Mouse (Mus musculus) cerebellum, adult 9-11 months (tissue): ENCODE results near the gene Podxl.

Source experiments
- DNase-seq: peaks from one replicate; pipeline ENCODE4 v3.0.0; 2022

Gene Podxl

DNA sequence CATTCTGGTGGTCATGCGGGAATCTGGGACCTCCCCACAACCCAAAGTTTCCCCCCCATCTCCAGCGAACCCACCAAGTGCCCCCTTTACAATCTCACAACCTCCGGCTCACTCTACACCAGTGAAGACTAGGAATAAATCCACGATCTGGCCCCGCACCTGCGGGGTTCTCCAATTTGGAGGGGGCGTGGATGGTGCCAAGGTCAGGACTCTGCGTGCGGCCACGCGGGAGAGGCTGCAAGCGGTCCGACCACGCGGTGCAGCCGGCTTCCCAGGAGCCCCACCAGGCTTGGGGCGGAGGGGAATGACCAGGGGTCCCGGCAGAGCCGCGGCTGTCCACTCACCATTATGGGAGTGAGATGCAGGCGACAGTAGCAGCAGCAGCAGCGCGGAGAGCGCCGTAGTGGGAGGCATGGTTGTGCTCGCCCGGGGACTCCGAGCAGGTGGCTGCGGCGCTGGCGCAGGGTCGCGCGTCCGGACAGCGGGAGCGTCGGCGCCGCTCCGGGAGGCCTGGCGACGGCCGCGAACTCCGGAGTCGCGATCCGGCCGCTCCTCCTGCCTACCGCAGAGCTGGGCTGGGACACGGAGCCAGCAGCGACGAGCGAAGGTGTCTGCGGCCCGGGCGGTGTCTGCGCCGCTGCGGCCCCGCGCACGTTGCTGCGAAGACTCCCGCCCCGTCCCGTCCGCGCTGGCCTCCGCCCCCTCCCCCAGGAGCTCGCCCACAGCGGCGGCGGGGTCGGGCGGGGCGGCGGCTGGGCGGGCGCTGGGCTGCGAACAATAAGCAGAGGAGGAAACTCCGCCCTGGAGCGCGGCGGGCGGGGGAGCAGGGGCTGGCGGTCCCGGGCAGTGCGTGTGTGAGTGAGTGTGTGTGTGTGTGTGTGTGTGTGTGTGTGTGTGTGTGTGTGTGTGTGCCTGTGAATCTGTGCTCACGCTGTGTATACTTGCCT is at the start of gene Podxl:
Gene Podxl, minus strand, starts transcription at position 747 of the 947 bp plus-strand sequence.
- DNase-seq: peak; percentile 18

DNA sequence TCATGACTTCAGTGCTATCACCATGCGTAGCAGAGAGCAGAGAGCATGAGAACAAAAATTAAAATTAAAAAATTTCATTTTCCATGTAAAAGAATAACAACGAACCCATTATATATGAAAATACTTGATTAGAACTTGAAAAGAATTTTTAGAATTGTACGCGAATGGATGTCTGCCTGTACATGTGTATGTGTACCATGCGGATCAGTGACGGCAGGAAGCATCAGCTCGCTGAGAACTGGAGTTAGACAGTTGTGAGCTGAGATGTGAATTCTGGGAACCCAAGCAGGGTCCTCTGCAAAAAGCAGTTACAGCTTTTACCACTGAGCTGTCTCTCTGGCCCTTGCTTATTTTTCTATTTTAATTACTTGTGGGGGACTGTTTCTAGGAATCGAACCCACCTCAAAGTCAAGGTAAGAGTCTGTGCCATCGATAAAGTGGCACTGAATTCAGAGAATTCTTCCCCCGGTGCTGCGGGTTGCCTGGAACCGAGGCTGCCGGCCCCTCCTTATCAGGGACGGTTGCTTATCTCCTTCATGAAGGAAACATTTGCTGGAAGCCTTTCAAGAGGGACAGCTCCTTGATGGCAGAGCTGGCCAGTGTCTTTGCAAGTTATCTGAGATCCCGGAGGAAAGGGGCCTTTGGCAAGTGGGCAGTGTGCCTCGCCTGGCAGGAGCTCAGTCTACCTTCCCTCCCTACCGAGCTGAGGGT is 48.9 kb upstream of the Podxl start:
- DNase-seq: no peak

DNA sequence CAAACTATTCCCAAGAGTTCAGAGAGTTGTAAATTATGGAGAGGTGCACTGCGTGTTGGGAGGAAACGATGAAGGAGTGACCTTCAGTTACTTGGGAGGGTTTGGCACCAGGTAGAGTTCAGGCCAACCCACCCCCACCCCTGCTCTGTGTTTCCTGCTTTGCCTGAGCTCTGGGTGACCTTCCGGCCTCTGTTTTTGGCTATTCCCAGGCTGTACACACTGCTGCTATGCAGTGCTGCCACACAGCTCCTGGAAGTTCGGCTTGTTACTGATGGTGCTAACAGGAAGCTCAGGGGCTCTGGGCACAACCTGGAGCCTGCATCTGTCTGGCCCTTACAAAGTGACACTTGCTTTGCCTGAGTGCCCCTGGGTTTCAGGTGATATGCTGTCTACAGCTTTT is 42.6 kb upstream of the Podxl start:
- no peak for DNase-seq

DNA sequence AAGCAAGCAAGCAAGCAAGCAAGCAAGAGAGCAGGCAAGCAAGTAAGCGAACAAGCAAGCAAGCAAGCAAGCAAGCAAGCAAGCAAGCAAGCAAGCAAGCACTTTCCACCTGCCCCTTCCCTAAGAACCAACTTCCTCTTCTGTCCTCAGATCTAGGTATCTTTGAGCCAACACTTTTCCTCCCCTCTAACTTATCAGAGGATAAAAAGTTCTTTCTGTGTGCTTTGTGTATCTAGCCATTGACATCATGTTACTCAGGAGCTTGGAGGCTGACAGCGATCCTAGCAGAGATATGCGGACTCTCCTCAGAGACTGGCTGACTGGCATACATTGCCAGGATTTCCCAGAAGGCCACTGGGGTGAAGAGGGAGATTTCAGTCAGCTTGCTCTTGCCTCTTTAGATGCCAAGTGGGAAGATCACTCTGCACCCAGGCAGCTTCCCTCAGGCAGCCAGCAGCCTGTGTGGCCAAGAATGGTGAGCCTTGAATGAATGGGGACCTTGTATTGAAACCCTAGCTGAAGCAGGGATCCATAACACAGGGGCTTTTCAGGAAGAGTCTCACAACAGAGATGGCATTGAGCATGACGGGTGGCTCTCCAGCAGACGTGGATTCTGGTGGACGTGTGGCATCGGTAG is 41.0 kb upstream of the Podxl start:
- peak; percentile 13 for DNase-seq

DNA sequence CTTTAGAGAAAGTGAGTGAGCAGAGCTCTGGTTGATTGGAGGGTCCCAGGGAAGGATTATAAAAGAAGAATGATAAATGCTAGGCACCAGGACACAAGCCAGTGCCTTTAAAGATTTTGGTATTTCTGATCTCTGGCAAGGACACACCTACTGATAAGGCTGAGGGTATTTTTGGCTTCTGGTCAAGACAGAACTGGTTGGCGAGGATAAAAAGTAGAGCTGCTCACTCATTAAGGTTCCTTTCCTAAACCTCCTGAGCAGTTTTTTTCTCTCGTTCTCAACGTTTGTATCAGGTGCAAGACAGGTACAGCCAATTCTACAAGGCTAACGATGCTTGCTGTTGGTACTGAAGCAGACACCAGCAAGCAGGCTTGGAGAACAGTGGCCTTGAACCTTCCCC is 38.7 kb upstream of the Podxl start:
- DNase-seq: no peak

DNA sequence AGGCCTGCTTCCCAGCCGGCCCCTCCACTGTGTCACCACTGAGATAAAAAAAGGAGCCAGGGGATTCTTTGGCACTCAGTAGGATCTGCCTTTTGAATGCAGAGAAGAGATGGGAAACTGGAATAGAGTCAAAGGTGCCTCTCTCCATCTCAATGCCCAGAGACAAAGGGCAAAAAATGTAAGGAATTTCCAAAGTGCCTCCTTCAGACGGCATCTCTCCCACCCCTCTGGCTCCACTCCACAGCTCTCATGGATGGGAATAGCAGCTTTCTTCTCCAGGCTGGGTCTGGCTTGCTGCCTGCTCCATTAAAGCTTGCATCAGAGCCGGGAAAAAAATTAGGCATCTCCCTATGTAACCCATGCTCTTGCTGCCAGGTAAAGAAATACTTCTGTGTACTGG is 37.4 kb upstream of the Podxl start:
- no peak for DNase-seq

DNA sequence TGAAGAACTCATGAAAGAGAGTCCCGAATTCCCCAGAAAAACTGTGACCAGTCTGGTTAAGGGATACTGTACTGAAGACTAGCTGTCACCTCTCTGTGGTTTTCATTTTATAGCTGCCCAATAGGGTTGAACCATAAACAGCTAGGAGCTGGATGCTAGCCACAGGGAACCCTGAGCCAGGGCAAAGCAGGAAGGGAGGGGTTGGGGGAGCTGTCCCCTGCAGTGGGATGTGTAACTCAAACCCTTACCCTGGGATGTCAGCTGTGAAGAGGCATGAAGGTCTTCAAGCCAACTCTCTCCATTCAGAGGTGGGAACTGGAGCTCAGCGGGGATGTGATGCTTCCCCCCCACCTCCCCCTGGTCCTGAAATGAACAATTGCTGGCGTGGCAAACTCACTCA is 36.1 kb upstream of the Podxl start:
- DNase-seq: no peak

DNA sequence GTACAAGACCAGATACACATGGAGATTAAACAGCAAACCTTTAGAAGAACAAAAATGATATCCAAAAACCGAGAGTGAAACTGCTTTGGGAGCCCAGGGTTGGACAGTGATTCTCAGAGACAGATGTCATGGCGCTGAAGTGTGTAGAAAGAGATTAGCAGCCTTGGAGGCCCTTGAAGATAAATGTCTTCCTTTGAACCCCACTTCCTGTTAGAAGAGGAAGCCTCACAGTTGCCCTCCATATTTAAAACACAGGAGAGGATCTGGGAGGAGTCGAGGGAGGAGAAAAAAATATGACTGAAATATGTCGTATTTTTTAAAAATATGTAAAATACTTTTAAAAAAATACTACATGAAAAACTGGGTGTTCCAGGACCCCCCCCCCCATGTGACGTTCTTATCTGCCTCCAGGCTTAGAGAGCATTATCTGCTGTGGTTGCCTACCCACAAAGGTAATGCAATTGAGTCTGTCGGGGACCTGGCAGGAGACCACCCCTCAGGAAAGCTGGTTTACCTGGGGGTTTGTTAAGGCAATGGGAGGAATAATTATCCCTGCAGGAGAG is 34.6 kb upstream of the Podxl start:
- DNase-seq: no peak

DNA sequence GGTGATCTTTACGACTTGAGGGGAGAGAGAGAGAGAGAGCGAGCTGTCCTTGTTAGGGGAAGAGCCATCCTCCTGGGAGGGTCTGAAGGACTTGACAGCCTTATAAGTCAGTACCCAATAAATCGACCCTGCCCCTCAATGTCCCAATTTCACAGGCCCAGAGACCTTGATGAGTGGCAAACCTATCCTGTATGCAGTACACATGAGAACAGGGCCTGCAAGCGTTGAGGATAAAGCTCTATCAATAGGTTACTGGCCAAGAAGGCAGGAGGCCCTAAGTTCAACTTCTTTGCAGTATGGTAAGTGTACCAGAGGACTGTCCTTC is 33.3 kb upstream of the Podxl start:
- DNase-seq: no peak

DNA sequence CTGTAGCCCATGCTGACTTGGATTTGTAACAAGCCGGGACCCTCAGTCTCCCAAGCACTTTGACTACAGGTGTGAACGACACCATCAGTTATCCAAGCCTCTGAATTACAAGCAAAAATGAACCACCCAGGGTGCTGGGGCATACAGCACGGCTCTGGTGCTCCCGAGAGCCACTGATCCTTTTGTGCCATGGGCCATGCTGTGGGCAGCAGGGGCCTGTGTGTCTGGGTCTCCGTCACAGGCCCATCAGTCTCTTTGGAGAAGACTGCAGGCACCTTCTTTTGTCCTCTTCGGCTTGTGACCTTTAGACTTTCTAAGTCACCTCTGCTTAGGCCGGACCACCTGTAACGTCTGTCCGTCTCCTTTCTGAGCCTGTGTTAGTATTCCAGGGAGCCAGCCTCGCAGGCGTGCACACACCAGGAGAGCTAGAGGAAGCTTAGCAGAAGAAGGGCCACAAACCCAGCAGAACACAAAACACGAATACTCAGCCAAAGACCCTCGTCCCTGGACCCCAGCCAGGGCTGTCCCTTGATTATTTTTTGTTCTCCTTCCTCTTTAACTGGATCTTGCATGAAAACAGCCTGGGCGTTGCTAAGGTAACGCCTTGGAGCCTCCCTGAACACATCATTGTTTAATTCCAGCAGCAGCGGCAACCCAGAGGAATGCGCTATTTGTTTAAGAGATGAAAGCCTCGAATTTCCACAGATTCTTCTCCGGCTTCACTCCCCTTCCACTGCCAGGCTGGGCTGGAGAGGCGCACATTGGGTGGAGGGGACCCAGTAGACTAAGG is 32.8 kb upstream of the Podxl start:
- no peak for DNase-seq

DNA sequence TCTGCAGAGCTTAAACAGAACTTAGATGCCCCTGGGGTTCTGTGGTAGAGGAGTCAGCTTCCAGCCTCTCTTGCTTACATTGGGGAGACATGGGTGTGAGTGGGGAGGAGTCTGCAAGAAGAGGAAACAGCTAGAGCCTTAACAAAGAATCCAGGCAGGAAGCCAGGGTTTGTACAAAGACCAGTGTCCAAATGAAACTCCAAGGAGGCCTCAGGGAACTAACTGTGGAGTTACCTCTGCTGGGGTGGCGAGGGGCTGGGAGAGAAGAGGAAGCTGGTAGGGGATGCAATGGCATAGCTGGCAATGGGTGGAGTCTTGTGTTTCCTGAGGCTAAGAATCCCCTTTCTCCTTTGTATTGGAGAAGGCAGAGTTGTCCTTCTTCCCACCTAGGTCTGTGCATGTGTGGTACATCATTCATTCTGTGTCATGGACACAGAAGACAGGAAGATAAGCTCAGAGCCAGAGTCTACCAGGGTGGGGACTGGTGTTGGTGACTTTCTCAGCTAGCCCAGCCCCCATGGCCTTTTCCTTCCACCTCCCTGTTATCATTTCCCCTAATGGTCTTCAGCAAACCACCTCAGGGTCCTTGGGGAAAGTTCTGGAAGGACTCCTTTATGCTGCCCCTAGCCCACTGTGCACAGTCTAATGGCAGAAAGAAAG is 28.9 kb upstream of the Podxl start:
- DNase-seq: no peak

DNA sequence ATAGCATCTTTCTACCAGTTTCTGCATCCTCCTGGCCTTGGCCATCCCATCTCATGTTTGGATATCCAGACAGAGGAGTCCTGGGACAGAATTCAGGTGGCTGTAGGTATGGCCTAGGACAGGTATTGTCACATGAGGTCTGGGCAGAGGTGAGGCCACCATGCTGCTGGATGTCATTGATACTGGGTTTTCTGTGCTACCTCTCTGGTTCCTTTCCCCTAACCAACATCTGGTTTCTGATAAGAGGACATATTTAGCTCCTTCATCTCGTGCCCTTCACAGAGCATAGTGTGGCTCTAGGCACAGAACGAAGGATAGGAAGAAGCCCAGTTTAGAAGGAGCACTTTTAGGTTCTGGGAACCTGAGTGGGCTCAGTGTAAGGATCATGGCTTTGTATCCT is 28.3 kb upstream of the Podxl start:
- no peak for DNase-seq

DNA sequence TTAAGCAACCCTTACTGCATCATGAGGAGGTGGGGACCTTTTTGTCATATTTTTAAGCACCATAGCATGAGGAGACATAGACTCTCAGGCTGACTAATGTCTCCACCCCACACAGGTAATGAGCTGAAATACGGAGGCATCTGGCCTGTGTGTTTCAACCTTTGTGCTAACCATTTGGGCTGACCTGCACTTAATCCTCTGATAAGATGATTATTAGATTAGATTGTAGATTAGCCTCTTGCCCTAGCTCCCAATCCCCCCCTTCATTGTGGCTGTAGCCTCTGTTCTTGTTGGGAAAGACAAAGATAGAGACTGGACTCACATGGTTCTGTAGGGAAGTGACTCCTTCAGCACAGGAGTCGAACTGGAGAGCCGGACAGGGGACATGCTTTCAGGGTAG is 27.9 kb upstream of the Podxl start:
- DNase-seq: no peak

DNA sequence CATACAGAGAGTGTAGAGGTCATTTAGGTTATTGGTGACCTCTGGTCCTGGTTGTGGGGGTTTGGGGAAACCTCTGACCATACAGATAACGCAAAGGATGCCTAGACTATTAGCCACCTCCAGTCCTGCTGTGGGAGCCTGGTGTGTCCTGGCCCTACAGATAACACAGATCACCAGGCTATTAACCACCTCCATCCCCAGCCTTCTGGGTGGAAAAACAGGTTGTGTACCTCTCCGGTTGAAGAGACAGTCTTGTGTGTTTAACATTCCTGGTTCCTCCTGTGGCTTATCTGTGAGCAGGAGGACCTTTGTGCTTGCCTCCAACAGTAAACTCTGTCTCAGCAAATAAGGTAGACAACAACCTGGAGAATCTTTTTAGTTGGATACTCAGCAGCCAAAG is 27.0 kb upstream of the Podxl start:
- DNase-seq: no peak

DNA sequence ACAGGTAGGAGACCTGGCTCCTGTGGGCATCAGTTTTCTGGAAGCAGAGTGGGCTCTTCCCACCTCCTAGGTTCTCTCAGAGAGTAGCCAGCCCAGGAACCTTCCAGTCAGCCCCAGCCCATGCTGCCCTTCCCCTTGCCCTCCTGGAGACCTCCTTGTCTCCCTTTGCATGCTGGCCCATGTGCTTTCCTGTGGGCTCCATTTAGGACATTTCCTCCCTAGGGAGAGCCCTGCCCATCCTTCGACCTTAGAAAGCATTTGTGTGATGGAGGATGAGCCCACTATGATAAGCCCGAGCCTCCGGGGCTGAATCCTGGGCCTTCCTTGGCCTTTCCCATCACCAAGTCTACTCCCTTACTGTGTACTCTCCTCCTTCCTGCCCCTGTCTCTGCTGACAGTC is 25.5 kb upstream of the Podxl start:
- DNase-seq: no peak

DNA sequence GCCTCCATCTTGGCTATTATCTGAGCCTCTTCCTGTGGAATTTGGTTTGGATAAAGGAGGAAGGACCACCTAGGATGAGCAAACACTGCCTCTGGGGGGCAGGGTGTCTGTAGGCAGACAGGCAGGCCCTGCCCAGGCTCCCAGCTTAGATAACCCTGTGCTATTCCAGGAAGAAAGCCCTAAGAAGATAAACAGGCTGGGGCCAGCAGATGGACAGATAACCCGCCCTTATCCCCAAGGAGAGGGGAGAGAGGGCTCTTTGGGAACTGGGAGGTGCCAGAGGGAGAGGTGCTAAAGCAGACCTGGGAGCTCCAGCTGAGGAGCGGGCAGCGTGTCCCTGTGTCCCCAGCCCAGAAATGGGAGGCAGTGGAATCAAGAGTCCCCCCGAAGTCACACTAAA is 23.9 kb upstream of the Podxl start:
- DNase-seq: no peak

DNA sequence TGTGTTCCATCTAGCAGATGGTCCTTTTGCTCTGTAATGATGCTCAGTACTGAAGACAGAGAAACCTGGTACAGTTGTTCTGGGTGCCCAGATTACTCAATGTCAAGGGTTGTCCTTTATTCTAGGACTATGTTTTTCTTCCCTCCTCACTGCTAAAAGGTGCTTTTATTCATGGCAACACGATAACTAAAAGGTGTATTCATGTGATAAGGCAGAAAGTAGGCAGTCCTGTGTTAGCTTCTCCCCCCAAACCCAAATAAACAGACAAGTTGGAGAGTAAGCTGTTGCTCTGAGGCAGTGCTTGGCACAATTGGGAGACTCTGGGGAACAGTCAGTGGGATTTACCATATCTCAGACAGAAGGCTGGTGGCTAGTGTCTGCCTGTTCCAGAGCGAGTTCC is 22.3 kb upstream of the Podxl start:
- DNase-seq: no peak

DNA sequence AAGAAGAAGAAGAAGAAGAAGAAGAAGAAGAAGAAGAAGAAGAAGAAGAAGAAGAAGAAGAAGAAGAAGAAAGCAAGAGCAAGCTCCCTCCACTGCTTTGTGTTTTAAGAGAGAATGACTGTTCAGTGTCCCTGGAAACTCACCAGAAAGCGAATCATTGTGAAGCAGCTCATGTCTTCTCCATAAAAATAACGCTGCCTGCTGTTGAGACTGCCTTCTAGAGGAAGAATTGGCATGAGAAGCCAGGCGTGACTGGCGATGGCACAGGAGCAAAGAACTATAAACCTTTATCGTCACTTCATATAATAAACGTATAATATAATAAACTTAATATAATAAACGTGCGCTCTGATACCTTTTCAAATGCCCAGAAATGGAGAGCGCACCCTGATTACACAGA is 12.4 kb upstream of the Podxl start:
- no peak for DNase-seq

DNA sequence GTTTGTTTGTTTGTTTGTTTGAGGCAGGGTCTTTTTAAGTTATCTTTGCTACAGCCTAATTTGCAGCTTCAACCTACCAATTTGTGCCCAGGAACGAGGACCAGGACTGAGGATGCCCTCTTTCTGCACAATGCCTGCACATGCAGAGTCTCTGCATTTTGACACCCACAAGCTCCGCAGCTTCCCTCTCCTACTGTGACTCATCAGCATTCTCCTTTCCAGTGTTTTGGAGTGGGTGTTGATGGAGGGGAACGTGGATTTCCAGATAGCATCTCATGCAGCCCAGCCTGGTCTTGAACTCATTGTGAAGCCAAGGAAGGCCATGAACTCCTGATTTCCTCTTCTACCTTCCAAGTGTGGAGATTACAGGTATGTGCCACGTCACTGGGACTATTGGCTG is 11.3 kb upstream of the Podxl start:
- DNase-seq: no peak

DNA sequence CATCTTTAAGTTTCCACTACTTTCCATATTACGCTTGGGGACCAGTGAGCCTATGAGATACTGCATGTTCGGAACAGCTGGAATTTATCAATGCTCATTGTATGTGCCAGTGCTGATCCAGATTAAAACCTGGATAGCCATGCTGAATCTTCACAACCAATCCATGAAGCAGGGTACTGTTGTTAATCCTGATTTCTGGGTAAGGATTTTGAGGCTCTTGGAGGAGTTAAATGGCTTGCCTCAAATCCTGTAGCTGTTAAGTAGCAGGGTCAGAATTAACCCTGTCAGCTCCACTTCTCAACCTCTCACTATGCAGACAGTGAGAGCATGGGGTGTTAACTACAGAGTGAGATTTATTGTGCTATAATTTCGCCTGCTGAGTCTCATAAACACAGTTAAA is 7.7 kb upstream of the Podxl start:
- DNase-seq: no peak

DNA sequence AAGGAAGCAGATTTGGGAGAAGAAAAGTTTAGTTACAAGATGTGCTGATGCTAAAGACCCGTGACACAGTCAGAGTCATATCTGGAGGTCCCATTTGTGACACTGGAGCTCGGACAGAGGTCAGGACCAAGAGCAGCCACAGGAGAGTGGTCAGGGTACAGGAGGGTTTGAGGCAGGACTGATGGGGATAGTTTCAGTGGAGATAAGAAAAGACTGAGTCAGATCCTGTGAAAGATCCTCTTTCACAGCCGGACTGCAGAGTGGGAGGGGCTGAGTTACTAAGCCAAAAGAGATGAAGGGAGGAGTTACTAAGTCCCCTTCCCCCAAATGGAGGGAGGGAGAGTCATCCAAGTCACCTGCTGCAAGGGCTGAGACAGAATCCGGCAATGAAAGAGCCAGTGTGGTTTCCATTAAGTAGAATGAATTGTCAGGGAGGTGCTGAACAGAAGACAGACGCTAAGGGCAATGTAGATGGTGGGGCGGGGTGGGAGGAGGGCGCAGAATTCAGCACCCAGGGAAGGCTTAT is 4.4 kb upstream of the Podxl start:
- DNase-seq: no peak

DNA sequence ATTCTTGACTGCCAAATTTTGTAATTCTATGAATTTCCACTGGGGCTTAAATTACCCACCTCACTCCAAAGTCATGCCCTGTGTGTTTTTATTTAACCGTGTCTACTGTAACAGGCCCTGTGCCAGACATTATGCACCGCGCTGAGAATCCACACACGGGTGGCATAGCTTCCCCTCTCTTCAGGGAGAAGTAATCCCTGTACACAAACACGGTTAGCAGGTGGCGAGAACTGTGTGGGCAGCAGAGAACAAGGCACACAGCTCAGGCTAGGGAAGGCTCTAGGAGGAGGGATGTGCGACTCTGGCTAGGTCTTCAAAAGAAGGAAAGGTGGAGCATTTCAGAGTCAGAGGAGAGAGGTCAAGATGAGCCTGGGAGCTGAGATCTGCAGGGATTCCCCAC is 3.4 kb upstream of the Podxl start:
- DNase-seq: no peak
